Mouse (Mus musculus): ENCODE measurements at regions not wholly inside any gene's neighbourhood (a gene's known extent, or its start where the extent isn't known, plus 50 kb on each side); places are given as distances from the start of the nearest gene placed in this dataset.
"Not testable (repeated sequence)": the region's sequence is repeated elsewhere in the genome, so short reads cannot be mapped to it uniquely, and the experiment has no call there.

DNA sequence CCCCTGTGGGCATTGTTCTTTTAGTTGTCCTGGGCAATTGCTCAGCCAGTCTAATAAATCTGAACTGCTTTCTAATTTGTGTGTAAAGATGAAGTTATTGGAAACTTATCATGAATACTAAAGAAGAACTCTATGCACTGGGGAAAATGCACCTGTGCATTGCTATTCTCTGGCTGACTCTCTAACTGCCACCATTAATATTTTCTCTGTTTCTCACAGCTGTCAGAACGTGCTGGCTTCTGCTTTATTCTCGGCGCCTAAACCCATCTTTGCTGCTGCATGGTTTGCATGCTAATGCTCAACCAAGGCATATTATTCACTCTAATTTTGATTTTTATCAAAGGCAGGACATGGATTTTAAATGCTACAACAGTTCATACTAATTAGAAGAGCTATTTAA lies 128.9 kb upstream of the Gm527 start:
- Histone ChIP-seq H3K27me3 (ENCODE audit: insufficient read depth, low read length) (no peaks in the 10 kb centered on the region), H3K36me3 (replicated peaks) (no peaks in the 10 kb centered on the region), H3K9me3 (replicated peaks) (no peaks in the 10 kb centered on the region), H3K4me3 (ENCODE audit: low read depth, low read length) (no peak overlapping the region), H3K4me1 (ENCODE audit: insufficient read depth, low read depth, low read length) (no peaks in the 10 kb centered on the region)
- TF ChIP-seq CTCF (IDR thresholded peaks at IDR 0.05; ENCODE audit: low read depth, low read length): no peak
- no peak for TF ChIP-seq POLR2AphosphoS5 (IDR thresholded peaks at IDR 0.05; ENCODE audit: insufficient replicate concordance, low read depth, low read length)
- TF ChIP-seq TAL1 (conservative IDR thresholded peaks at IDR 0.05; ENCODE audit: low read depth, low read length): no peak
- TF ChIP-seq GATA2 (IDR thresholded peaks at IDR 0.05; ENCODE audit: borderline replicate concordance, low read depth, low read length): no peak
- TF ChIP-seq GATA1 (IDR thresholded peaks at IDR 0.05; ENCODE audit: borderline replicate concordance, low read length): no peak
- no peak for DNase-seq (ENCODE audit: low spot score)
- ATAC-seq (ENCODE audit: extremely low read depth, insufficient number of reproducible peaks, low FRiP score, poor library complexity, severe bottlenecking): no peak

DNA sequence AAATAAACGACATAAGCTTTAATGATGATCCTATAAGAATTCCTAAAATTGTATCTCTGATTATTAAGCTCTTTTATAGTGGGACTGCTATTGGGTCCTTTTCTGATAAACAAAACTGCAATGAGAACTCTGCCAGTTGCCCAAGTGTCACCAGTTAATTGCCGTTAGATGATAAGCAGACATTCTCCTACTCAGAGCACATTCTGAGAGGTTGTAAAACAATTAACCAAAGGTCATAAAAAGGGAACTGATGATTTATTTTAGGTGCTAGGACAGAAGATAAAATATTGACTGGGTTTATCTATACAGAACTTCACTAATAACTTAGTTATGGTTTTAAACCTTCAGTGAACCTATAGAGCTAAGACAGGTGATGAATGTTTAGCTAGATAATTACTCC lies 109.2 kb upstream of the Gm527 start:
- ATAC-seq (ENCODE audit: extremely low read depth, insufficient number of reproducible peaks, low FRiP score, poor library complexity, severe bottlenecking): 0 out of 2 replicates have a peak, but pooled peaks have one; percentile 45
- H3K4me3 ChIP-seq (ENCODE audit: low read depth, low read length); DNase-seq (ENCODE audit: low spot score); H3K36me3 ChIP-seq (replicated peaks); H3K27me3 ChIP-seq (ENCODE audit: insufficient read depth, low read length); H3K4me1 ChIP-seq (ENCODE audit: insufficient read depth, low read depth, low read length); H3K9me3 ChIP-seq (replicated peaks): not testable (repeated sequence)

DNA sequence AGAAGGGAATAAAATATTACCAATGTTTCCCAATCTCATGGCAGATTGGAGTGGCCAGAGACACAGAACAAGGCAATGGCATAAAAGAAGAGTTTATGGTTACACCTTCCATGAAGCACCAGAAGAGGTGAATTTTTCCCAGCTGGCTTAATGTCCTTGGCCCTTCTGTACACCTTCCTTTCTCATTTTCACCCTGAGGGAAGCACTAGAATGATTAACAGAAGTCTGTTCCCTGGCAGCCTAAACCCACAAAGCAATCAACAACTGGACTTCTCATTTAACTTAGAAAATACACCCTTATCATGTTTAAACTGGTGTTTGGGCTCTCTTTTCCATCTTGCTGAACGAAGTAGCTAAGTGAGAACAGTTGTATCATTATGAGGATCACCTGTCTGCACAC lies 107.6 kb upstream of the Gm527 start:
- H3K36me3 ChIP-seq (replicated peaks): no peaks in the 10 kb centered on the region
- no peak for TF ChIP-seq CTCF (IDR thresholded peaks at IDR 0.05; ENCODE audit: low read depth, low read length)
- TF ChIP-seq GATA1 (IDR thresholded peaks at IDR 0.05; ENCODE audit: borderline replicate concordance, low read length): no peak
- TF ChIP-seq GATA2 (IDR thresholded peaks at IDR 0.05; ENCODE audit: borderline replicate concordance, low read depth, low read length): no peak
- no peak for TF ChIP-seq POLR2AphosphoS5 (IDR thresholded peaks at IDR 0.05; ENCODE audit: insufficient replicate concordance, low read depth, low read length)
- no peak for TF ChIP-seq TAL1 (conservative IDR thresholded peaks at IDR 0.05; ENCODE audit: low read depth, low read length)
- no peak; the same call in 1 of the 2 replicates for ATAC-seq (ENCODE audit: extremely low read depth, insufficient number of reproducible peaks, low FRiP score, poor library complexity, severe bottlenecking)
- H3K4me1 ChIP-seq (ENCODE audit: insufficient read depth, low read depth, low read length): no peaks in the 10 kb centered on the region
- H3K9me3 ChIP-seq (replicated peaks): no peaks in the 10 kb centered on the region
- no peak for DNase-seq (ENCODE audit: low spot score)
- H3K4me3 ChIP-seq (ENCODE audit: low read depth, low read length): no peak overlapping the region
- H3K27me3 ChIP-seq (ENCODE audit: insufficient read depth, low read length): no peaks in the 10 kb centered on the region

DNA sequence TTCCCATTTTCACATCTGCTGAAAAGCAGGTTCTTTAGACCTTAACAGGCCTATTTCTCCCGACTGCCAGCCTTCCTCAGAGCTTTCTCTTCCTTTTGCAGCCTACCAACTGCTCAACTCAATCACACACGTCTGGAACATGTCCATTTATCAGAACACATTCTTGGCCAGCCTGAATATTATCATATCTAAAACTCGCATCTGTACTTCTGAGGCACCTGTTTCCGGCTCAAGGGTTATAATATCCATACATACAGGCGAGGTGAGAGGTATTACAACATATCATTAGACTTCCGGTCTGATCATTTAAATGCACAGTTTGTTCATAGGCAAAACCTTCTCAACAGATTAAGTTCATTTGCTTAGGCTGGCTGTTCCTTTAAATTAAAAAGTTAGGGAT lies 101.8 kb upstream of the Gm527 start:
- DNase-seq (ENCODE audit: low spot score): no peak
- Histone ChIP-seq H3K9me3 (replicated peaks) (no peaks in the 10 kb centered on the region), H3K36me3 (replicated peaks) (no peaks in the 10 kb centered on the region), H3K4me3 (ENCODE audit: low read depth, low read length) (no peak overlapping the region), H3K27me3 (ENCODE audit: insufficient read depth, low read length) (no peaks in the 10 kb centered on the region), H3K4me1 (ENCODE audit: insufficient read depth, low read depth, low read length) (no peaks in the 10 kb centered on the region)
- ATAC-seq (ENCODE audit: extremely low read depth, insufficient number of reproducible peaks, low FRiP score, poor library complexity, severe bottlenecking): peak; percentile 78
- TF ChIP-seq CTCF (IDR thresholded peaks at IDR 0.05; ENCODE audit: low read depth, low read length): no peak
- TF ChIP-seq POLR2AphosphoS5 (IDR thresholded peaks at IDR 0.05; ENCODE audit: insufficient replicate concordance, low read depth, low read length): no peak
- TF ChIP-seq GATA2 (IDR thresholded peaks at IDR 0.05; ENCODE audit: borderline replicate concordance, low read depth, low read length): no peak
- no peak for TF ChIP-seq GATA1 (IDR thresholded peaks at IDR 0.05; ENCODE audit: borderline replicate concordance, low read length)
- TF ChIP-seq TAL1 (conservative IDR thresholded peaks at IDR 0.05; ENCODE audit: low read depth, low read length): no peak

DNA sequence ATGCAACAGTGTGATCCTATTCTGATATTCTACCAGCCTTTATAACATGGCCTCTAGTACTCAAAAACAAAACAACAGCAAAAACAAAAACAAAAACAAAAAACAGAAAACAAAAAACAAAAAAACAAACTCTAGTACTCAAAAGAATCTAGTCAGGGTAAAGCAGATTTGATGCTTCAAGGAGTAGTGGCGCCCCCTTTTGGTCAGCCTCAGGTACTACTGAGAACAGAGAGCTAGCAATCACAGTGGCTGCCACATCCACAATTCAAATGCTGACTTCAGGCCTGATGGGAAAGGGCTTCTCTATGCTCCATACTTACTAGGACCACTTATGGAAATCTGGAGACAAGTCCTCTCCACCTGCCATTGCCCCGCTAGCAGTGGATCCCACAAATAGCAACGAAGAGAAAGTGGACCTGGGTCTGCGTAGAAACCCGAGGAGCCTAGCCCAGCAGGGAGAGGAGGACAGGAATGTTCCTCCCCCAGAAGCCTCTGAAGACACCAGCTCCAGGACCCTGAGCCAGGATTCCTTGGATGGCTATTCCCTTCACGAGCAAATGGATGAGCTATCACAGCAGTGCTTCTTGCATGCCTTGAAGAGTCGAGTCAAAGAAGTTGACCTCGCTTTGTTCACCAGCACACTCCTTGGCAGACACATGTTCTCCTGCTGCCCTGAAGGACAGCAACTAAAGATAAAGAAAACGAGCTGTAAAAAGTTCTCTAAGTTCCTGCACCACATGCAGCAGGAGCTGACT lies 100.5 kb upstream of the Gm527 start:
- Histone ChIP-seq H3K36me3 (replicated peaks) (no peaks in the 10 kb centered on the region), H3K4me3 (ENCODE audit: low read depth, low read length) (no peak overlapping the region), H3K27me3 (ENCODE audit: insufficient read depth, low read length) (no peaks in the 10 kb centered on the region), H3K9me3 (replicated peaks) (no peaks in the 10 kb centered on the region), H3K4me1 (ENCODE audit: insufficient read depth, low read depth, low read length) (no peaks in the 10 kb centered on the region)
- no peak for TF ChIP-seq TAL1 (conservative IDR thresholded peaks at IDR 0.05; ENCODE audit: low read depth, low read length)
- TF ChIP-seq POLR2AphosphoS5 (IDR thresholded peaks at IDR 0.05; ENCODE audit: insufficient replicate concordance, low read depth, low read length): no peak
- TF ChIP-seq GATA2 (IDR thresholded peaks at IDR 0.05; ENCODE audit: borderline replicate concordance, low read depth, low read length): no peak
- TF ChIP-seq GATA1 (IDR thresholded peaks at IDR 0.05; ENCODE audit: borderline replicate concordance, low read length): no peak
- TF ChIP-seq CTCF (IDR thresholded peaks at IDR 0.05; ENCODE audit: low read depth, low read length): peak; percentile 84
- no peak for DNase-seq (ENCODE audit: low spot score)
- no peak for ATAC-seq (ENCODE audit: extremely low read depth, insufficient number of reproducible peaks, low FRiP score, poor library complexity, severe bottlenecking)

DNA sequence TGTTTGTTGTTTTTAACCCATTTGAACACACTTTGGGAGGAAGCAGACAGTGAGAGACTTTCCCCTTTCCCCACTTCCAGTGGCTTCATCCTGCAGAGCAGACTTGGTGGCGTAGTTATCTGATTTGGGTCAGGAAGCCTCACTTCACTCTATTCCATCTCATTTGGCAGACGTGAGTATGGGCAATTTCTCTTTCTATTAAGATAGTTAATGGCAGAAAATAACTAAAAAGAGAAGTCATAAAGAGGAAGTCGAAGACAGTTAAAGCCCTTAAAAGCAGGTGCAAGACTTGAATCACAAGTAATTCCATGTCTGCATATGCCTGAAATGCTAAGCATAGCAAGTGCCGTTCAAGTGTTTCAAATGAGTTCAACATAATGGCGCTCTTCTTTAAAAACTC lies 97.0 kb upstream of the Gm527 start:
- DNase-seq (ENCODE audit: low spot score) (no peak), ATAC-seq (ENCODE audit: extremely low read depth, insufficient number of reproducible peaks, low FRiP score, poor library complexity, severe bottlenecking) (no peak)
- Histone ChIP-seq H3K9me3 (replicated peaks) (no peaks in the 10 kb centered on the region), H3K27me3 (ENCODE audit: insufficient read depth, low read length) (no peaks in the 10 kb centered on the region), H3K4me1 (ENCODE audit: insufficient read depth, low read depth, low read length) (no peaks in the 10 kb centered on the region), H3K4me3 (ENCODE audit: low read depth, low read length) (no peak overlapping the region), H3K36me3 (replicated peaks) (no peaks in the 10 kb centered on the region)
- no peak for TF ChIP-seq TAL1 (conservative IDR thresholded peaks at IDR 0.05; ENCODE audit: low read depth, low read length)
- TF ChIP-seq POLR2AphosphoS5 (IDR thresholded peaks at IDR 0.05; ENCODE audit: insufficient replicate concordance, low read depth, low read length): no peak

Measured in G1E (cell line).